Mouse (Mus musculus): ENCODE measurements at regions not wholly inside any gene's neighbourhood (a gene's known extent, or its start where the extent isn't known, plus 50 kb on each side); places are given as distances from the start of the nearest gene placed in this dataset.

DNA sequence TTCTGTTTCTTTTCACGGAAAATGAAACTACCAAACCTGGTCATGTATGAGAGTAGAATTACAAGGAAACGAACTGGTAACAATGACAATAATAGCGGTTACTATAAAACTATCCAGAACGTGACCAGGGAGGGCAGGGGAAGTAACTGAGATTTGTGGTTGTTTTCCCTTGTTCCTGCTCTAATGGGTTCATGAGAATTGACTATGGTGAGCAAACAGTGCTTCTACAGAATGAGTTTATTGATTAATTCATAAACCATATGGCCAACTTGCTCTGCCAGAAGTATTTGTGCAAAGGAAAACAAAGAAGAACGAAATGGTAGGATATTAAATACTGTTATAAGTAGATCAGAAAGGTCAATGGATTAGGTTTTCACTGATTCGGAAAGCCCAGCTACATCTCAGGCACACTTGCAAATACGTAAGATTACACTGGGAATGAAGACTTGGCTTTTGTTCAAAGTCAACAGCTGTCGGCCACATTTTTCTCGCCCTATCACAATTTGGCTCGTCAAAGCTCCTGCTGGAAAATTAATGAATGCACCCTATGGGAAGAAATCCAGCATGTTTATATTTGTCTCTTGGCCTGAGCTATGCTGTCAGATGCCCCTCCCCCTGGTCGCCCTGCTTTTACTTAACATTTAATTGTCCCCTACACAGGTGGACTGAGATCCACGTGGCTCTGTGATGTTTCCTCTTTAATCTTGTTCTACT is 73.6 kb upstream of the Tent5a start:
- no peak for DNase-seq (ENCODE audit: low spot score in 2 of 2)
- intact Hi-C loops (cut with DNase I), result no loop called here

DNA sequence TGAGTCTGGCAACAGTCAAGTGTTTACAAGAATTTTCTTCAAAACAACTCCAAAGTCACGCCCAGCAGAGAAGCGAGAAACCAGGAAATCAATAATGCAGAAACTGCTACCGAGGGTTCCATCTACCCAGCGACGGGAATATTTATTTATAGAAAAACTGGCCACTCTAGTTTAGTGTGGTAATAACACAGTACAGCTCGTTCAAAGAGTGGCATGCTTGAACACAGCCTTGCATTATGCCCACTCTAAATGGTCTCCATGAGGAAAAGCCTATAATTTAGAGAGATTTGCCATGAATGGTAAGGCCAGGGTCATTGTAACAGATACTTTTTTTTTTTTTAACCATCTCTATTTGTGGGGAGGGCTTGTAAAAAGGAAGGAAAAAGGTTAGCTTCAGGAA is 67.8 kb upstream of the Tent5a start:
- intact Hi-C loops (cut with DNase I), result no loop called here
- DNase-seq (ENCODE audit: low spot score in 2 of 2), result no peak

DNA sequence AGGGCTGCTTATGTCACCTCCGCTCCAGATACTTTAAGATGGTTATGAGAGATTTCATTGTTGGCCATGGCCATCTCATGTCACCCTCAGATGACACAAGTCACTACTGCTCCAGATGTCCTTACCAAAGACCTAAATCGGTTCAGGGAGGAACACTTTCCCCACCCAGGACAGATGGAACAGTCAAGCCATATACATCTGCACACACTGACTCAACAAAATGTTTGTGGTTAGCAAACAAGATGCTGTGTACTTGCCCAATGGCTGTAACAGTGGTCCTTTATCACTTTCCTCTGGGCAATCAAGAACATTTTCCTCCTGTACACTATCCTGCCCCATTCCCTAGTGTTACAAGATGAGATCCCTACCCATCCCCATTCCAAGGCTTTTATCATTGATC is 64.1 kb upstream of the Tent5a start:
- no peak for DNase-seq (ENCODE audit: low spot score in 2 of 2)
- intact Hi-C loops (cut with DNase I), result no loop called here

GRCm38 (mm10) chr9:85388775-85389393 is 61.7 kb upstream of the Tent5a start:
- intact Hi-C loops (cut with DNase I), result no loop called here

GRCm38 (mm10) chr9:85382413-85382812 is 55.3 kb upstream of the Tent5a start:
- DNase-seq (ENCODE audit: low spot score in 2 of 2), result no peak
- intact Hi-C loops (cut with DNase I), result no loop called here

More at GRCm38 (mm10) chr9:85388775-85389393, 61.7 kb upstream of the Tent5a start:
- DNase-seq (ENCODE audit: low spot score in 2 of 2), result no peak

- intact Hi-C loops (cut with DNase I), result no loop called here
- no peak for DNase-seq (ENCODE audit: low spot score in 2 of 2)
These were observed 53.6 kb upstream of the Tent5a start for GRCm38 (mm10) chr9:85380756-85381155.

DNA sequence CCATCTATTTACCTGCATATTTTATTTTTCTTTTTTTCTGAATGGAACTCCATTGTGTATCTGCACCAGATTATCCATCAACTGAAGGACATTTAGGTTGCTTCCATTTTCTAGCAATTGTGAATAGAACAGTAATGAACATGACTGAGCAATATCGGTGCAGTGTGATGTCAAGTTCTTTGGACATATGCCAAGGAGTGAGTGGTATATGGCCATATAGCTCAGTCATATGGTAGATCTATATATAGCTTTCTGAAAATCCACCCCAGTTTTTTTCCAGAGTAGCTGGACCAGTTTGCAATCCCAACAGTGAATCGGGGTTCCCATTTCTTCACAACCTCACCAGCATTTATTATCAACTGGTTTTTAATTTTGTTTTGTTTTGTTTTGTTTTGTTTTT is 52.0 kb upstream of the Tent5a start:
- intact Hi-C loops (cut with DNase I), result no loop called here
- no peak for DNase-seq (ENCODE audit: low spot score in 2 of 2)
